Mouse (Mus musculus) heart, adult 8-10 months (tissue): ENCODE measurements around the gene Ceacam9. TPM values are rescaled to one million over a fixed set of nuclear protein-coding genes. Genes with fewer than 3 reads are reported as not detected.

Experiments
- DNase-seq: peaks from one replicate; pipeline ENCODE4 v3.0.0; 2022; ENCODE audit warnings: low spot score
- total RNA-seq, 4 experiments: library from RNA; stranded (reverse); gene quantifications; 2 replicates each; pipeline ENCODE4 v1.2.4; 2022

The Ceacam9 gene
- total RNA-seq, 4 experiments from 2014 or later: not detected

GRCm38 (mm10) chr7:16739056-16739604 lies 17.4 kb downstream of the Ceacam9 start:
- no peak for DNase-seq

DNA sequence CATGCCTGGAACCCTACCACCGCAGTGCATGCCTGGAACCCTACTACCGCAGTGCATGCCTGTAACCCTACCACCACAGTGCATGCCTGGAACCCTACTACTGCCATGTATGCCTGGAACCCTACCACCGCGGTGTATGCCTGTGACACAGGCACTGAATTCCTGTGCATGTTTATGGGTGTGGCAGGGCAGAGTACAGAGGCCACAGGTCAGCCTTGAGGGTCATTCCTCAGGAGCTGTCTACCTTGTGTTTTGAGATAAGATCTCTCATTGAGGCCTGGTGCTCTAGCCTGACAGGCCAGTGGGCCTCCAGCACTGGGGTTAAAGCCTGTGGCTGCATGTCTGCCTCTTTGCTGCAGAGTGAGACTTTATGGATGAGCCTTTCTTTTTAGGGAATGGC lies 23.6 kb downstream of the Ceacam9 start:
- DNase-seq: no peak

GRCm38 (mm10) chr7:16746093-16746492 lies 24.4 kb downstream of the Ceacam9 start:
- DNase-seq: peak; percentile 71

DNA sequence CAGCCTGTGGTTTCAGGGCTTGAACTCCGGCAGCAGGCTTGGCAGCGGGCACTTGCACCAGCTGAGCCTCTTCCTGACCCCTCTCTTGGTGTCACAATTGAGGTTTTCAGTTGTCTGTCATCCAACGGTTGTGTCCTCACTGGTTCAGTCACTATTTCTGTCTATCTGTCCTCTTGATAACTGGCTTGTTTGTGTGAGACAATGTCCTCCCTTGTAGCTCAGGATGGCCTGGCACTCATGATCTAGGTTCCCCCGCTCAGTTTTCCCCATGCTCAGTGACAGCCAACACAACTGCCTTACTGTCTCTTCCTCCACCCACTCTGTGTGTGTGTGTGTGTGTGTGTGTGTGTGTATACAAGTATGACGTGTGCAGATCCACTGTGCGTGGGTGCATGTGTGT lies 25.9 kb downstream of the Ceacam9 start:
- DNase-seq: no peak

DNA sequence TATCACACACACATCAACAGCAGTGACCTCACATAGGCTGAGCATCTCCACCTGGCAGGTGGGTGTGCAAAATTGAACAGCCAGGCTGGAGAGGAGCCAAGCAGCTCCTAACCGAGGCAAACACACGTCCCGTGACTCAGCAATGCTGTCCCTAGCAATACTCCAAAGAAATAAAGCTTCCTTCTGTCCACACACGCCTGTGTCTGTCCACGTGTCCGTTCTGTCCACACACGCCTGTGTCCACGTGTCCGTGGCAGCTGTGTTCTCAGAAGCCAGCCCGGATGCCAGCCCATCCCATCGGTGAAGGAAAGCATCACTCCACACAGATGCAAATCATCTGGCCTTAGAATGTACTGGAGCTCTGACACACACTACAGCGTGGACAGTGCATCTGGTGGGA lies 30.3 kb downstream of the Ceacam9 start:
- no peak for DNase-seq

DNA sequence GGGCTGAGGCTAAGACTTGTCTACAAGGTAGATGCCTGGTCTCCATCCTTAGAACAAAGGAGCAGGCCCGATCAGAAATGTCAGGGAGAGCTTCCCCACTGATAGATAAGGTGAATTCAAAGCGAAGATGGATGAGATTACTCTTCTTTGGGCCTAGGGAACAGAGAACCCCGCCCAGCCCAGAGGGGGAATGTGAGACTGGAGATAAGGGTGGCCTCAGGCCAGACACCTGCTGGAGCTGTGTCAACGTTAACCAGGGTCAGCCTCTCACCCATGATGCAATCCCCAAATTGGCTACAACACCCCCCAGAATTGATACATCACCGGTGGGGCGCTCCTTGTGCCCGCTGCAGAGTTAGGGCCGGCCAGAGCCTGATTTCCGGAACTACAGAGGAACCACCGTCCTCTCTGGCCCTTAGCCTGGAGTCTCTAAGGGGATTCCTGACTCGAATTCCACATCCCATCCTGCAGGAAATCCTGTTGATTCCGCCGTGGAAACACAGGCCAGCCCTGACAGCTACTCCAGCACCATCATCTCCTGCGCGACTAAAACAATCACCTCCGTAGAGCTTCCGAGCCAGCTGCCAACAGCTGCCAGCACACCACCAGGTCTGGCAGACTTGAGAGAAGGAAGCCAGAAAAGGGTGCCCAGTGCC lies 33.8 kb downstream of the Ceacam9 start:
- peak; percentile 75 for DNase-seq

GRCm38 (mm10) chr7:16758872-16759574 lies 37.3 kb downstream of the Ceacam9 start:
- DNase-seq: no peak

DNA sequence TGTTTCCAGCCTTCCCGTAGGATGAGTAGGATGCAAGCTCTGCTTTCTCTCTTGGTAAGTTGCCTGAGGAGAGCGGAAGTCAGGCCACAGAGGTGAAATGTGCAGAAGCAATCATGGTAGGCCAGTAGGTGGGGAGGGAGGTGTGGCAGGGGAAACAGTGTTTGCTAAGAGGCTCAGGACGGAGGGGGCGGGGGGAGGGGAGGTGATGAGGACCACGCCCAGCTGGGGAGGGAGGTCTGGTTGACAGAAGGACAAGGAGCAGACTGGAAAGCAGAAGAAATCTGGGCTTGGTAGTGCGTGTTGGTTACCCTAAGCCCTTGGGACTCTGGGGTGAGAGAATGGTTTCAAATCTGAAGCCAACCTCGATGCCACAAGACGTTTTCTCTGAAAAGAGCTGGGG lies 38.6 kb downstream of the Ceacam9 start:
- peak; percentile 80 for DNase-seq

DNA sequence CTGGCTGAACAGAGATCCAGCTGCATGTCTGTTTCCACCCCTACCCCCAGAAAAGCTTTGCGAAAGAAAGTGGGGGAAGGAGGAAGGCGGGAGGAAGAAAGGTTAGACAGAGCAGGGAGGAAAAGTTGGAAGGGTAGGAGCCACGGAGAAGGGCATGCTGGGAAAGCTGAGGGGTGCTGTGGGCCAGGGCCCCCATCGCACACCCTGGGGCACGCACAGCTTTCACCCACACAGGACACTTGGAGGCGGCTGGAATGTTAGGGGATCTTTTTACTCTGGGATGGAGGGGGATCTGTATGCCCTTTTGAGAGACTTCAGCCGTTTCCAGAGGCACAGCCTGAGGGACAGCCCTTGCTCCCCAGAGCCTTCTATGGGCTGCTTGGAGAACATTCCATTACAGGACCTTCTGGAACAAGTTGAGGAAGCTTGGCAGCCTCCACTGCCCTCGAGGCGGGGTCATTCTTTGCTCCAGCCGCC lies 39.3 kb downstream of the Ceacam9 start:
- peak; percentile 84 for DNase-seq

DNA sequence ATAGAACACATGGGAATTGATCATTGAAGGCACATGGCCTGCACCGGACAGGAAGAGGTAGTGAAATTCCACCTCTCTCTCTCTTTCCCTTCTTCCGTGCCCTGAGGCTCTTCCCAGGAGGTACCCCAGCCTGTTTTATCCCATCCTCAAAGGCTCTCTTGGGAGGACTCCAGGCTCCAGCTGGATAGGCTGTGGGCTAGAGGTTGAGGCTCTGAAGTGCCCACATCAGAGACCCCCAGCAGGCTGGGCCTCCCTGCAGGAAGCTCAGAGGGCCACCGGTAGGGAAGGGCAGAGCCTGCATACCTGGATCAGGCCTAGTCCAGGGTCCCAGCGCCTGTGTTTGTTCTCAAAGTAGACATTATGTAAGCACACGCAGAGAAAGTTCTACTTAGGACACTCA lies 39.9 kb downstream of the Ceacam9 start:
- DNase-seq: no peak

GRCm38 (mm10) chr7:16763463-16764218 lies 41.9 kb downstream of the Ceacam9 start:
- DNase-seq: no peak

- no peak for DNase-seq
These were observed 44.7 kb downstream of the Ceacam9 start for GRCm38 (mm10) chr7:16766443-16766842.

Other genes starting within 250 kb of the Ceacam9 start
- not detected for gene Npas1, start 244.2 kb upstream of the Ceacam9 start, total RNA-seq
- gene Arhgap35, start 106.9 kb upstream of the Ceacam9 start, total RNA-seq: 10 to 100 TPM; 30.2 to 38.1 (median 35.6) TPM
- not detected for gene Ceacam15, start 46.2 kb upstream of the Ceacam9 start, total RNA-seq
- 10 to 100 TPM; 65.2 to 74.9 (median 70.8) TPM for gene Ap2s1, start 16.5 kb downstream of the Ceacam9 start, total RNA-seq
- 10 to 100 TPM; 14.5 to 21.7 (median 17.7) TPM for gene Slc1a5, start 59.4 kb downstream of the Ceacam9 start, total RNA-seq
- 10 to 100 TPM; 47.9 to 61.2 (median 49.1) TPM for gene Strn4, start 94.0 kb downstream of the Ceacam9 start, total RNA-seq
- 10 to 100 TPM; 47.3 to 56.4 (median 53.0) TPM for gene Fkrp, start 94.8 kb downstream of the Ceacam9 start, total RNA-seq
- gene Prkd2, start 121.0 kb downstream of the Ceacam9 start, total RNA-seq: 10 to 100 TPM; 13.1 to 16.7 (median 14.8) TPM
- 1 to 10 TPM; 8.0 to 9.5 (median 8.6) TPM for gene Dact3, start 153.4 kb downstream of the Ceacam9 start, total RNA-seq
- 1 to 10 TPM; 1.0 to 1.5 (median 1.1) TPM for gene Gng8, start 169.9 kb downstream of the Ceacam9 start, total RNA-seq
- gene Ptgir, start 184.6 kb downstream of the Ceacam9 start, total RNA-seq: 1 to 10 TPM; 1.9 to 3.5 (median 3.1) TPM
- 100 to 1,000 TPM; 153 to 208 (median 191) TPM for gene Calm3, start 202.2 kb downstream of the Ceacam9 start, total RNA-seq
- 1 to 10 TPM; 3.5 to 4.9 (median 4.3) TPM for gene Pnmal2, start 222.8 kb downstream of the Ceacam9 start, total RNA-seq
- not detected for gene Pnmal1, start 237.8 kb downstream of the Ceacam9 start, total RNA-seq